Mouse (Mus musculus): ENCODE measurements around the gene Lysmd1.

Lysmd1 gene

DNA sequence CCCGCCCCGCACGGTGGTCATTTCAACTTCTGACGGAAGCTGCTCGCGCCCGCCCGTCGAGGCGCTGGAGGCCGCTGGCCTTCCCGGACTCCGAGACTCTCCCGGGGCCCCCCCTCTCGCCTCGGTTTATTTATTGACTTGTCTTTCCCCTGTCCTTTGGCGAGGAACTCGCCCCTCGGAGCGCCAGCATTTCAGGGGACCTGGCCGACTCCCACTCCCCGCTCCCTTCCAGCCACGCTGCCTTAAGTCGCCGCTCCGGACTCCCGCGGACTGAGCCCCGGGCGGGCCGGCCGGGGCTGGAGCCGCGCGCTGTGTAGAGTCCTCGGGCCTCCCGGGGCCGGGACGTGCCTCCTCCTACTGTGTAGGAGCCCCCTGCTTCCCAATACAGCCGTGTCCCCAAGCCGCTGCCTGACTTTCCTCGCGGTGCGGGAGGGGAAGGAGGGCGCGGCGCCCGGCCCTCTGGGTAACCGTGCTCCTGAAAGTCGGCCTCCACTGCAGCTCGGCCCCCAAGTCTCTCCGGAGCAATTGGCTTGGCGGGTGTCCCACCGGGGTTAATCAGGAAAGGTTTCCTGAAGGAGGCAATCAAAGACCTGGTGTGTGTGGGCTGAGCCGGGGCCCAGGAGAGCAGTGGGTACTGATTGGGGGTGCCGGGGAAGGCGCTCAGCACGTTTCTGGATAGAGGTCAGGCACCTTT, 39.5 kb downstream of the Lysmd1 start:
- DNase-seq (ENCODE audit: low read depth, low spot score) = no peak

DNA sequence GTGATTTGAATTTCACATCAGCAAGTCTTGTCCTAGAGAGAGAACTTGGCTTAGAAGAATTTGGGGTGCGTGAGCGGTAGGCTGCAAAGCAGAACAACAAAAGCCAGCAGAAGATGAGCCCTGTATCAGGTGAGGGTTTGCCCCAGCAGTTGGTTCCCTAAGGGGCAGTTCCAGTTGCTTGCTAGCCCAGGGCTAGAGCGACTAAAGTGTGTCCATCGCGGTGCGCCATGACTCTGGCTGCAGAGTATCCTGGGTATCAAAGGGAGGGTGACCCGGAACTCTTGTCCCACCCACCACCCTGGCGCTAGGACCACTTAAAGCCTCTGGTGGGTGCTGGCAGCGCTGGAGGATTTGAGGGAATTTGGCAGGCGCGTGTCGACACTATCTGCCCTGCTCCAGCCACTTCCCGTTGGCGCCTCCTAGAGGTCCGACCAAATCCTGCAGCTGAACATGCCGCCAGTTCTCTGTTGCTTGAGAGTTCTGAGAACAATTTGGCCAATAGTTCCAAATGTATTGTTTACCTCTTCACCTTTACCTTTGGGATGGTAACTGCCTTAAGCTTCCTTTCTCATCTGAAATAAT, 40.2 kb downstream of the Lysmd1 start:
- no peak for DNase-seq (ENCODE audit: low read depth, low spot score)

DNA sequence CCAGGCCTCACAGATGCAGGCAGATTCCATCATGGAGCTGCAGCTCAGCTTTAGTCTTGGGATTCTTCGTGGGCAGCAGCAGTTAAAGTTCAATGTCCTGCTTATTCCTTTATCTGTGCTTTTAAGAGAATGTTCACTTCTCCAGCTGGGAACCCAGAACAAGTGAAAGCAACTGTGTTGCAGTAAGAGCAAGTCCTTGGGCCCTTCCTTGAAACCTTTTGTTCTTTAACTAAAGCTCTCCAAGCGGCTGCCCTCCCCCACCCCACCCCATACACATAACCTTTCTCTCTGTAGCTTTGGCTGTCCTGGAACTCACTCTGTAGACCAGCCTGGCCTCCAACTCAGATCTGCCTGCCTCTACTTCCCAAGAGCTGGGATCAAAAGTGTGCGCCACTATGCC, 42.6 kb downstream of the Lysmd1 start:
- no peak for DNase-seq (ENCODE audit: low read depth, low spot score)

DNA sequence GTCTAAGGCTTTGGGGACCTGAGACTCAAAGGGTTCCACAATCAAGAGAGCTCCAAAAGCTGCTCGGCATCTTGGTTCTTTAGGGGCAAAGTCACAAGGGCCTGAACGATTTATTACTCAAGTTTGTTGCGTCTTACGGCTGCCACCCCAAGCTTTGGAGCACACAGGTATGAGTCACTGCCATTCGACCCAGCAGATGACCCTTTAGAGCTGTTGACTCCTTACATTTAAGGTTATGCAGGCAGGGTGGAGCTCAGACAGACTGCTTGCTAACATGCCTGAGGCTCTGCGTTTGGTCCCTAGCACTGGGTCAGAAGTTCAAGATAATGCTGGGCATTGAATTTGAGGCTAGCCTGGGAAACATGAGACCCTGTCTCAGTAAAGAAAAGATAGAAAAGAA, 43.7 kb downstream of the Lysmd1 start:
- peak; percentile 63 for DNase-seq (ENCODE audit: low read depth, low spot score)

DNA sequence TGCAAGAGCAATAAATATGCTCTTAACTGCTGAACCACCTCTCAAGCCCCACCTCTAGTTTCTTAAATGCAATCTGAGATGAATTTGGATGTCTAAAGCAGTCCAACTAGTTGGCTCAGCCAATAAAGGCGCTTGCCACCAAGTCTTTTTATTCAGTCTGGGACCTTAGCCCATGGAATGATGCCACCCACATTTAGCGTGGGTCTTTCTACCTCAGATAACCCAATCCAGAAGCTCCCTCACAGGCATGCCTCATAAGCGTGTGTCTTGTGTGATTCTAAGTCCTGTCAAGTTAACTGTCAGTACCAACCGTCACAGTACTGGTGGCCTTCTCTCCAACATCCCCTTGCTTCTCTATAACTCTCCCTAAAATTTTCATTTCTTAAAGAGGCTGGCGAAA, 45.1 kb downstream of the Lysmd1 start:
- no peak for DNase-seq (ENCODE audit: low read depth, low spot score)

DNA sequence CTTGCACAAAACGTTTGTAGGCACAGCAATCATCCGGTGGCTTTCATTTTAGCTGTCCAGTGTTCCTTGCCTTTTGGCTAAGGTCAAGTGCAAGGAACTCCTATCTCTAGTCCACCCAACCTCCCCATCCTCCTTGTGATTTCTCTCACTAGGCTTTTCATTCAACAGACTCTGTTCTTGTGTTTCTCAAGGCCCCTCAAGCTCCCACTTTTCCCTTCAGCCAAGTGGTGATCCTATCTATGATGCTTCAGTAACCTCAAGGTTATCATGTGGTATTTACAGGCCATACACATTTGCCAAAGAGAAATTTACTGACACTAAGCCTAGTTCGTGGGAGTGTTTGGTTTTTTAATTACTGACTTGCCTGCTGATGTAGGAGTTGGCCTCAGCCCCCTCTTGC, 46.0 kb downstream of the Lysmd1 start:
- no peak for DNase-seq (ENCODE audit: low read depth, low spot score)

DNA sequence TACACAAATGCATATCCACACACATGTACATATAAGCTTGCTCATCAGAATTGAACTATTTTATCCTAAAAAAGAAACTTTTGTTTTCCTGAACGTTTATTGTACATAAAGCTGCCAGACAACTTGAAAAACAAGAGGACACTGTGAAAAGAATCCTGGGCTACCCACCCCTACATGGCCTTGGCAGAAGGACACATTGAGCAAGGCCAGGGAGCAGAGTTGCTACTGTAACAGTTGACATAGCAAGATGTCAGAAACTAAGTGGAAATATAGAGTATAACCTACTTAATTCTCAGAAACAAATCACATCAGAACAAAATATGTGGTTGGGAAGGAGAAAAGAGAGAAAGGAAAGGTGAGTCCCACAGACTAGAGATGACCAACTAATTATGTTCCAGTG, 48.0 kb downstream of the Lysmd1 start:
- DNase-seq (ENCODE audit: low read depth, low spot score) = no peak

DNA sequence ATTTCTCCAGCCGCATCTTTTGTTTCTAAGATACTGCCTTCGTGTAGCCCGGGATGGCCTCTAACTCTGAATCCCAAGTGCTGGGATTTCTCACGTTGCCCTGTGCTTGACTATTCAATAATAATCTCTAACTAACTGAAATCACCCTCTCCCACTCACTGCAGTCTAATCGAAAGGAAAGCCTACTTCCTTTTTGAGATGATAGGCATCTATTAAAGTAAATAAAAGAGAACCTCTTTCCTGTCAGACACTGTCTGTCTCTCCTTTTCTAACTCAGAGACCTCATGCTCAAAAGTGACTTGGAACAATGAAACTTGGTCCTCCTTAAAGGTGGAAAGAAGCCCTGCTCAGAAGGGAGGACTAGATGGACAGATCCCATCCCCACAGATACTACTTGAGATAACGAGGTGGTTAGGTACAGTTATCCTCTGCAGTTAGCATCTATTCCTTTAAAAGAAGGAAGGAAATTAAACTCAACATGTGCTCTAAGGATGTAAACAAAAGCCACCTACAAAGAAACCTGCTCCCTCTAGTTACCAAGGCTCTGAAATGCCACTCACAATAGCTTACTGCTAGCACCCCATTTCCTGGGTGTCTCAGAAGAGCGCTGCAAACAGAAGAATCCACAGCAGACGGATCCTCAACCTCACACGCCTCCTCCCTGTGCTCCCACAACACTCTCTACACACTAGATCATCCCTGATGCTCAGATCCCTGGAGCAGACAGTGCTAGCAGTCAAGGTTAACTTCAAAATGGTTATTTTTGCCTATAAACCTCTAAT, 51.1 kb downstream of the Lysmd1 start:
- DNase-seq (ENCODE audit: low read depth, low spot score) = no peak

DNA sequence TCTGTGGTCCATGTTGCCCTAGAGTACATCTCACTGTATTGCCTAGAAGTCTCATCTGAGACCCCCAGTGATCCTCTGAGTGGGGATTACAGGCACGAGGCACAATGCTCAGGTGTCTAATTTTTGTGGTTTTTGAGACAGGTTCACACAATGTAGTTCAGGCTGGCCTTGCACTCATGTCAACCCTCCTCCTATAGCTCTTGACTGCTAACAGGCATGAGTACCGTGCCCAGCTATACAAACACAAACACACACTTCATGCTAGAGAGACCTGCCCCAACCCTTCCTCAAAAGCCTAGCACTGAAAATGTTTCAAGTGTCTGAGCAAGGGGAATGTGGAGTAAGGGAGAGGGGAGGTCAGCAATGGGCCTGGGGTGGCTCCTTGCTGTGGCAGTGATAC, 52.2 kb downstream of the Lysmd1 start:
- no peak for DNase-seq (ENCODE audit: low read depth, low spot score)

DNA sequence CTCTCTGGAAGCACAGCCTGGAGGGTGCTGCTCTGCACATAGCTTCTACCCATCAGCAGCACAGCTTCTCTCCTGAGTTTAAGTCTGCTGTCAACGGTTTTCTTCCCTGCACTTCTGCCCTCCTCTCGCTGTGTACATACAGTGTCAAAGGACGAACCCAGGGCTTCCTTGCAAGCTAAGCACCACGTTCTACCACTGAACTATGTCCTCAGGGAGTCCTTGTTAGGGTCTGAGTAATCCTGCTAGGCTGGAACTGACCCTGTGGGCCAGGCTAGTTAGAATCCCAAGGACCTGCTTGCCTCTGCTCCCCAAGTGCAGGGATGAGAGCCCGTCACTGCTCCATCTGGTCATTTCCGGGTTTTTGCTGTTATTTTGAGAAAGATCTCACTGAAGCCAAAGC, 53.0 kb downstream of the Lysmd1 start:
- no peak for DNase-seq (ENCODE audit: low read depth, low spot score)

Measured in 3T3-L1 (cell line).